Mouse (Mus musculus): ENCODE measurements at regions not wholly inside any gene's neighbourhood (a gene's known extent, or its start where the extent isn't known, plus 50 kb on each side); places are given as distances from the start of the nearest gene placed in this dataset.

DNA sequence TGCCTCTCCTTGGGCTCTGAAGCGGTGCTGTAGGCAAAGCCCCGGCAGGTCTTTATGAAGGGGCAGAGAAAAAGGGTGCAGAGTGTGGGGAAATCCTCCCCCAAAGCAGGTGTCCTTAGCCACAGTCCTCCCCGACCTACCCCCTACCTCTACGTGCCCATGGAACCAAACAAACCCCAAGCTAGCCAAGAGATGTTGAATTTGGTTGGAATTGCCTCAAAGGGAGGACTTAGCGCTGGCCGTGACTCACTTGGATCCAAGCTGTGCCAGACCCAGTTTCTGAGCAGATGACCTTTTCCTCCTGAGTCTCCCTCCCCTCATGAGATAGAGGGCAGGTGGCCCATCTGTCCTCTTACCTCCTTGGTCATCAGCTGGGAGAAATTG, 74.9 kb downstream of the E030025P04Rik start:
- no peak overlapping the region for H3K4me3 ChIP-seq (ENCODE audit: low read depth, low read length)
- peaks cover 10% of the 10 kb centered on the region for H3K4me1 ChIP-seq (ENCODE audit: control insufficient read depth, insufficient read depth, low read length)
- H3K9me3 ChIP-seq (replicated peaks; ENCODE audit: control insufficient read depth, low read length), result no peaks in the 10 kb centered on the region
- 48% methylated on average over 6 of the region's 6 CpGs for WGBS (ENCODE audit: insufficient replicate concordance)
- ATAC-seq (replicated peaks; ENCODE audit: insufficient number of reproducible peaks, low FRiP score, low TSS enrichment), result no peak
- 0 out of 2 replicates have a peak, but pooled peaks cover 2% of the 10 kb centered on the region for H3K27me3 ChIP-seq (ENCODE audit: control insufficient read depth, insufficient read depth, low read length)
- H3K36me3 ChIP-seq (ENCODE audit: control insufficient read depth, insufficient read depth, low read length), result no peaks in the 10 kb centered on the region
- no peak overlapping the region for H3K4me2 ChIP-seq
- H3K27ac ChIP-seq (ENCODE audit: low read depth, low read length), result no peak overlapping the region
- H3K9ac ChIP-seq (ENCODE audit: low read depth, low read length), result no peak overlapping the region

DNA sequence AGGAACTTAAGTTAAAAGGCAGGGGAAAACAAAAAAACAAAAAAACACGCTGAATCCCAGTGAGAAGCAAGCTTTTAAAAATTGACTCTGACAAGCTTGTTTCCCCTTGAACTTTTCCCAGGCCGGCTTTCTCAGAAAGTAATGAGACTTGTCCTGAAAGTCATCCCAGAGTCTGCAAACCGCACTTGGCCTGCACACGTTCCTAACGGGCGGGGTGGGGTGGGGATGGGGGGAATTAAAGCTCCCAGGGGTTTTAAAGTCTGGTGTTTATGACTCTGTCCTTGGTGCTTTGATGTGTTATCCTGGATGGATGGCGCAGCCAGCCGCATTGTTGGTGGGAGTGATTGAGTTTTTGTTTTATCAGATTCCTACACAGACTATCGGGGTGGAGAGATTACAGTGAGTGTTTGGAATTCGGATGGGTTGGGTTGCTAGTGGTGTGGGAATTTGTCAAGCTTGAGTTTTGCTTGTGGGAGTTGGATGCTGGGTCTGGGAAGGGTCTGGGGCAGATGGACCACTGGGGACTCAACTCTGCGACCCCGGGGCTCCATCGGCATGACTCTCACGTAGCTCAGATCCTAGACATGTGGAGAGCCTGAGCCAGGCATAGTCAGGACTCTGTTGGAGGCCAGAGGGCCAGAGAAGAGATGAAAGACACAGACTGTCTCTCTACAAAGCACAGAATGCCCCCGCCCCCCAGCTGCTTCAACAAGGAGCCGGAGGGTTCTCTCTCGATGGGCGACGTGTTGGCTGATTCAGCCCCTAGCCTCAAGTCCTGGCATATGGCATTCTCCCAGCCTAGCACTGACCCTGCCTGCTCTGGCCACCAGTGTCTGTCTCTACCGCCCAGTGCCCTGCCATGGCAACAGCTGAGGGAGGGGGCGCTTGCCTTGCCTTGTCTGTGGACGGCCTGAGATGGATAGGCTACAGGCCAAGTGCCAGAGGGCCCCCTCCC, 75.5 kb downstream of the E030025P04Rik start:
- 25% methylated on average over 22 of the region's 22 CpGs for WGBS (ENCODE audit: insufficient replicate concordance)
- Histone ChIP-seq H3K4me3 (ENCODE audit: low read depth, low read length) (no peak overlapping the region), H3K9me3 (replicated peaks; ENCODE audit: control insufficient read depth, low read length) (no peaks in the 10 kb centered on the region), H3K4me1 (ENCODE audit: control insufficient read depth, insufficient read depth, low read length) (peaks cover 10% of the 10 kb centered on the region), H3K27ac (ENCODE audit: low read depth, low read length) (no peak overlapping the region), H3K36me3 (ENCODE audit: control insufficient read depth, insufficient read depth, low read length) (no peaks in the 10 kb centered on the region), H3K4me2 (peak overlapping the region; percentile 8; the same call in 1 of the 2 replicates), H3K9ac (ENCODE audit: low read depth, low read length) (no peak overlapping the region), H3K27me3 (ENCODE audit: control insufficient read depth, insufficient read depth, low read length) (0 out of 2 replicates have a peak, but pooled peaks cover 2% of the 10 kb centered on the region)
- no peak for ATAC-seq (replicated peaks; ENCODE audit: insufficient number of reproducible peaks, low FRiP score, low TSS enrichment)

DNA sequence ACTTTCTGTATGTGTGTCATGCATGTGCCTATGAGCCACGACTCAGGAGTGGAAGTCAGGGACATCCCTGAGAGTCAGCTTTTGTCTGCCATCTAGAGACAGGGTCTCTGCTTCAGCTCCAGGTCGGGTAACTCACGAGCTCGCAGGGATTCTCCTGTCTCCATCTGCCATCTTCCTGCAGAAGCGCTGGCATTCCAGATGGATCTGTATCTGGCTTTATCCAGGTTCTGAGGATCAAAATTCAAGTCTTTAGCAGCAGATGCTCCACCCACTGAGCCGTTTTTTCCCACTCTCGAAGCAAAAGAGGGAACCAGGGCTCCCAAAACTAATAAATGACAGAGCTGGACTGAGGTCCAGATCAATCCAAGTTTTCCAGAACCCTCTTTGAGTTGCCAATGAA, 76.4 kb downstream of the E030025P04Rik start:
- no peak for ATAC-seq (replicated peaks; ENCODE audit: insufficient number of reproducible peaks, low FRiP score, low TSS enrichment)
- H3K4me3 ChIP-seq (ENCODE audit: low read depth, low read length), result no peak overlapping the region
- no peak overlapping the region for H3K4me2 ChIP-seq
- H3K27me3 ChIP-seq (ENCODE audit: control insufficient read depth, insufficient read depth, low read length), result 0 out of 2 replicates have a peak, but pooled peaks cover 2% of the 10 kb centered on the region
- H3K9me3 ChIP-seq (replicated peaks; ENCODE audit: control insufficient read depth, low read length), result no peaks in the 10 kb centered on the region
- peaks cover 10% of the 10 kb centered on the region for H3K4me1 ChIP-seq (ENCODE audit: control insufficient read depth, insufficient read depth, low read length)
- no peak overlapping the region for H3K27ac ChIP-seq (ENCODE audit: low read depth, low read length)
- H3K36me3 ChIP-seq (ENCODE audit: control insufficient read depth, insufficient read depth, low read length), result no peaks in the 10 kb centered on the region
- 69% methylated on average over 7 of the region's 7 CpGs for WGBS (ENCODE audit: insufficient replicate concordance)
- no peak overlapping the region for H3K9ac ChIP-seq (ENCODE audit: low read depth, low read length)

DNA sequence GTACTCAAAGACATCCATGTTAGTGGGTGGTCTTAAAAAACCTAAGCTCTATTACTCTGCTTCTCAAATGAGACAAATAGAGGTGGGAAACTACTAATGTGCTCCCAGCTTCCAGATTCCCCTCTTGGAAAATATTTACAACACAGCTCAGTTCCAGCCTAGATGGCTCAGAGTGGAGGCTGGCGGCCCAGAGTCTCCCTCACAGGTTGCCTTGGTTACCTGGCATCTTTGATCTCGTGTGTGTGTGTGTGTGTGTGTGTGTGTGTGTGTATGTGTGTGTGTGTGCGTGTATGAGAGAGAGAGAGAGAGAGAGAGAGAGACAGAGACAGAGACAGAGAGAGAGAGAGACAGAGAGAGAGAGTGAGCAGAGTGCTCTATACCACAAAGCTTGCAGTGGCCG, 82.2 kb downstream of the E030025P04Rik start:
- no peaks in the 10 kb centered on the region for H3K9me3 ChIP-seq (replicated peaks; ENCODE audit: control insufficient read depth, low read length)
- 69% methylated on average over 4 of the region's 4 CpGs for WGBS (ENCODE audit: insufficient replicate concordance)
- H3K27ac ChIP-seq (ENCODE audit: low read depth, low read length), result no peak overlapping the region
- no peaks in the 10 kb centered on the region for H3K36me3 ChIP-seq (ENCODE audit: control insufficient read depth, insufficient read depth, low read length)
- H3K4me1 ChIP-seq (ENCODE audit: control insufficient read depth, insufficient read depth, low read length), result no peaks in the 10 kb centered on the region
- H3K4me3 ChIP-seq (ENCODE audit: low read depth, low read length), result no peak overlapping the region
- H3K27me3 ChIP-seq (ENCODE audit: control insufficient read depth, insufficient read depth, low read length), result no peaks in the 10 kb centered on the region
- no peak overlapping the region for H3K9ac ChIP-seq (ENCODE audit: low read depth, low read length)
- no peak for ATAC-seq (replicated peaks; ENCODE audit: insufficient number of reproducible peaks, low FRiP score, low TSS enrichment)
- no peak overlapping the region for H3K4me2 ChIP-seq

DNA sequence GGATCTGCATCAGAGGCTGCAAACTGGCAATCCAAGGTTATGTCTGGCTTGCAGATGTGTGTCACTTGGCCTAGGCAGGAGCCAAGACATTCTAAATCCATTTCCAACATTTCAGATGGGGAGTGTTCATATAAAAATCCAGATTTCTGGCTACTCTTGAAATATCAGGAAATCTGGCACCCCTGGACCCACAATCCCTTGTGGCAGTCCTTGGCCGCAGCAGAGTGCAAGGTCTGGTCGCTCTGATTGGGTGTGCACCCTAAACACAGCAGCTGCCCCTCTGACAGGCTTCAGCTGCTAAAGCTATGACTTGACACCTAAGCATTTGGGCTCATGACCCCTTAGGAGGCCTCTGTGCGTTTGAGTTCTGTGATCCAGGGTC, 83.7 kb downstream of the E030025P04Rik start:
- H3K27ac ChIP-seq (ENCODE audit: low read depth, low read length), result no peak overlapping the region
- no peaks in the 10 kb centered on the region for H3K27me3 ChIP-seq (ENCODE audit: control insufficient read depth, insufficient read depth, low read length)
- no peaks in the 10 kb centered on the region for H3K36me3 ChIP-seq (ENCODE audit: control insufficient read depth, insufficient read depth, low read length)
- no peak for ATAC-seq (replicated peaks; ENCODE audit: insufficient number of reproducible peaks, low FRiP score, low TSS enrichment)
- no peak overlapping the region for H3K4me2 ChIP-seq
- H3K4me1 ChIP-seq (ENCODE audit: control insufficient read depth, insufficient read depth, low read length), result no peaks in the 10 kb centered on the region
- no peak overlapping the region for H3K4me3 ChIP-seq (ENCODE audit: low read depth, low read length)
- H3K9ac ChIP-seq (ENCODE audit: low read depth, low read length), result no peak overlapping the region
- H3K9me3 ChIP-seq (replicated peaks; ENCODE audit: control insufficient read depth, low read length), result no peaks in the 10 kb centered on the region
- WGBS (ENCODE audit: insufficient replicate concordance), result 63% methylated on average over 3 of the region's 3 CpGs

DNA sequence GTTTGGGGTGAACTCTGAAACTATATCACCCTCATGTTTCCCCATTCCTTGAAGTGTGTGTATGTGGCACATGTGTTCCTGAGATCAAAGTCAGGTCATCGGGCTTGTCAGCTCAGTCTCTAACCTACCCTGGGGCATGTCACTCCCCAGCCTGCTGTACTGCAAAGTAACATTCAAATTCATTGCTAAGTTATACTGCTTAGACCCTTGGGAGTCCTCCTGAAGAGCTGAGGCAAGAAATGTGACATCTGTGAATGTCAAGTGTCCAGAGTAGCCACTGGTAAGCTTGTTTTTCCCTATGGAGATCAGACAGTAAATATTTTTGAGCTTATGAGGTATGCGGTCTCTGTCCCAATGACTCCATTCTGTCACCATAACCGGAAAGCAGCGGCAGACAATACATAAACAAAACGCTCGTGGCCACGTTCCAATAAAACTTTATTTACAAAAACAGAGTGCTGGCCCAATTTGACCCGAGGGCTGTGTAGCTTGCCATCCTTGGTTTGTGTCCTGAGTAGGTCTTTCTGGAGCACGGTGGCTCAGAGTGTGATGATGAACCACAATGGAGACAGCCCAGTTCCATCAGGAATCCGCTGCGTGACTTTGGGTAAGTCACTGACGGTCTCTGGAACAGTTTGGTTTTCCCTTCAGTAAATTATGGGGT, 84.2 kb downstream of the E030025P04Rik start:
- H3K27ac ChIP-seq (ENCODE audit: low read depth, low read length), result no peak overlapping the region
- H3K4me2 ChIP-seq, result no peak overlapping the region
- H3K27me3 ChIP-seq (ENCODE audit: control insufficient read depth, insufficient read depth, low read length), result no peaks in the 10 kb centered on the region
- H3K4me3 ChIP-seq (ENCODE audit: low read depth, low read length), result no peak overlapping the region
- H3K4me1 ChIP-seq (ENCODE audit: control insufficient read depth, insufficient read depth, low read length), result no peaks in the 10 kb centered on the region
- H3K36me3 ChIP-seq (ENCODE audit: control insufficient read depth, insufficient read depth, low read length), result no peaks in the 10 kb centered on the region
- 82% methylated on average over 12 of the region's 12 CpGs for WGBS (ENCODE audit: insufficient replicate concordance)
- no peaks in the 10 kb centered on the region for H3K9me3 ChIP-seq (replicated peaks; ENCODE audit: control insufficient read depth, low read length)
- H3K9ac ChIP-seq (ENCODE audit: low read depth, low read length), result no peak overlapping the region
- no peak for ATAC-seq (replicated peaks; ENCODE audit: insufficient number of reproducible peaks, low FRiP score, low TSS enrichment)

DNA sequence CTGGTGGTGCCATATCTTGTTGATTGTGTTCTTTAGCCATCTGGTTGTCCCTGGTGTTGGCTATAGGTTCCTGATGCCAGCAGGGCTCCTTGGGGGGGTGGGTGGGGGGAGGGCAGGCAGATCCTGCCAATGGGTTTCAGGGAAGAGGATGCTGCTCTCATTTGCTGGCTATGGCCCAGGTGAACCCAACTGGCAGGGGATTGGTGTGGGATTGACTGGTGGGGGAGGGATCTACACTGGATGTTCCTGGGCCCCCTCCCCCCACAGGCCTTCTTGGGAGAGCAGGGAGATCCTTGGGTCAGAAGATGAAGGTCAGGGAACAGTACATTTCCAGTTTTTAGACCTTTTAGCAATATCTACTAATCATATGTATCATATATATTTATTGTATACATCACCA, 86.1 kb downstream of the E030025P04Rik start:
- no peak overlapping the region for H3K4me3 ChIP-seq (ENCODE audit: low read depth, low read length)
- H3K4me2 ChIP-seq, result no peak overlapping the region
- H3K4me1 ChIP-seq (ENCODE audit: control insufficient read depth, insufficient read depth, low read length), result no peaks in the 10 kb centered on the region
- H3K36me3 ChIP-seq (ENCODE audit: control insufficient read depth, insufficient read depth, low read length), result no peaks in the 10 kb centered on the region
- H3K27ac ChIP-seq (ENCODE audit: low read depth, low read length), result no peak overlapping the region
- H3K9ac ChIP-seq (ENCODE audit: low read depth, low read length), result no peak overlapping the region
- H3K27me3 ChIP-seq (ENCODE audit: control insufficient read depth, insufficient read depth, low read length), result no peaks in the 10 kb centered on the region
- ATAC-seq (replicated peaks; ENCODE audit: insufficient number of reproducible peaks, low FRiP score, low TSS enrichment), result no peak
- no peaks in the 10 kb centered on the region for H3K9me3 ChIP-seq (replicated peaks; ENCODE audit: control insufficient read depth, low read length)

DNA sequence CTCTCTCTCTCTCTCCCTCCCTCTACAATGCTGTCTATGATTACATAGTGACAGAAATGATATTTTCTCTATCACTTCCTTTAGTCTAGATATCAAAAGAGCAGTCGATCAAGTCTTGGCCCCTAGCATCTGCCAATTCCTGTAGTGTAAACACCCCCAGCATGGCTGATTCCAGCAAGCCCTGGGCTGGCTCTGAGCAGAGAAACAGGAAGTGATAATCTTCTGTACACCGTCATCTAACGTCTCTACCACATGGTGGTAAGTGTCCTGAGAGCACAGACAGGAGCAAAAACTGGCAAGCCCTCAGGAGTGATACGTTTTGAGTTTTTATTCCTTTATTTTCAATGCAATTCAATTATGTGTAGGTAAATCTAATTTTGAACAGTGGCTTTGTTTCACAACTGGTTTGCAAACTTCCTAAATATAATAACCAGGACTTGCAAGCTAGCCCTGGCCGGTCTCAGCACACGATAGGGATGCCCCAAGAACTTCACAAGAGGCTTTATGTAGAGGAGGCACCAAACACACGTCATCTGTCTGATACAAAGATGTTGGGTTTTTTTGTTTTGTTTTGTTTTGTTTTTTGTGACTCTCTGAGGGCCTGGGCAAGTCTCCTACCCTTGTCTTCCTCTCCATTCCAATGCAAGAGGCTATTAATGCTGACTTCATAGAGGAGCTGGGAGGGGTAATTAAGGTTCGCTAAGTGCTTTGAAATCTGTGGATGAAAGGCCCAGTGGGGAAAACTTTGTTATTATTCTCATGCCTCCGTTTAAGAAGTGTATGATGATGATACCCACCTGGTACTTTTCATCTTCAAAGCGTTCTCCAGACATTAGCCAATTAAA, 95.7 kb downstream of the E030025P04Rik start:
- Histone ChIP-seq H3K9ac (ENCODE audit: low read depth, low read length) (no peak overlapping the region), H3K4me1 (ENCODE audit: control insufficient read depth, insufficient read depth, low read length) (no peaks in the 10 kb centered on the region), H3K9me3 (replicated peaks; ENCODE audit: control insufficient read depth, low read length) (no peaks in the 10 kb centered on the region), H3K27ac (ENCODE audit: low read depth, low read length) (no peak overlapping the region), H3K4me3 (ENCODE audit: low read depth, low read length) (no peak overlapping the region), H3K27me3 (ENCODE audit: control insufficient read depth, insufficient read depth, low read length) (no peaks in the 10 kb centered on the region), H3K36me3 (ENCODE audit: control insufficient read depth, insufficient read depth, low read length) (no peaks in the 10 kb centered on the region), H3K4me2 (no peak overlapping the region)
- WGBS (ENCODE audit: insufficient replicate concordance), result 64% methylated on average over 10 of the region's 10 CpGs
- no peak for ATAC-seq (replicated peaks; ENCODE audit: insufficient number of reproducible peaks, low FRiP score, low TSS enrichment)

Data from heart, embryonic 11.5 days (tissue).